Mouse (Mus musculus) embryonic facial prominence, embryonic 11.5 days (tissue): ENCODE results near the gene Nlk. TPM values are rescaled to one million over a fixed set of nuclear protein-coding genes. Genes with fewer than 3 reads are reported as not detected.

Experiments
- ATAC-seq: fragments of 200-750 bp; cut with Nextera tagmentation; replicated peaks from 2 replicates; pipeline ENCODE4 v1.8.0; 2017; ENCODE audit warnings: low read depth; ENCODE audit not compliant: insufficient number of reproducible peaks, low FRiP score, low TSS enrichment
- DNase-seq: peaks from one replicate; pipeline ENCODE4 v3.0.0-alpha.2; 2015; ENCODE audit warnings: low spot score
- H3K27ac ChIP-seq: fragments of 300-500 bp; sonication (generic); replicated peaks from 2 replicates; pipeline ENCODE4 v1.5.1; 2014; ENCODE audit warnings: mild to moderate bottlenecking, low read depth, low read length, control low read depth
- H3K27me3 ChIP-seq: fragments of 300-500 bp; sonication (generic); 2 replicates; pipeline ENCODE4 v1.6.1; 2014; ENCODE audit warnings: mild to moderate bottlenecking, low read length, moderate library complexity, mixed read lengths; ENCODE audit not compliant: control insufficient read depth, insufficient read depth
- H3K36me3 ChIP-seq: fragments of 300-500 bp; sonication (generic); replicated peaks from 2 replicates; pipeline ENCODE4 v1.6.1; 2014; ENCODE audit warnings: low read depth, mild to moderate bottlenecking, low read length, moderate library complexity, mixed read lengths; ENCODE audit not compliant: control insufficient read depth, insufficient read depth
- H3K4me1 ChIP-seq: fragments of 300-500 bp; sonication (generic); 2 replicates; pipeline ENCODE4 v1.6.1; 2014; ENCODE audit warnings: low read length, mixed read lengths; ENCODE audit not compliant: control insufficient read depth, insufficient read depth
- H3K4me2 ChIP-seq: fragments of 300-500 bp; sonication (generic); 2 replicates; pipeline ENCODE4 v1.6.1; 2014; ENCODE audit warnings: low read depth, mild to moderate bottlenecking, control low read depth, low read length, moderate library complexity
- H3K4me3 ChIP-seq: fragments of 300-500 bp; sonication (generic); 2 replicates; pipeline ENCODE4 v1.5.1; 2014; ENCODE audit warnings: low read depth, low read length, control low read depth
- H3K9ac ChIP-seq: fragments of 300-500 bp; sonication (generic); replicated peaks from 2 replicates; pipeline ENCODE4 v1.6.1; 2014; ENCODE audit warnings: mild to moderate bottlenecking, control low read depth, low read length
- H3K9me3 ChIP-seq: fragments of 300-500 bp; sonication (generic); replicated peaks from 2 replicates; pipeline ENCODE4 v1.6.1; 2016; ENCODE audit warnings: mild to moderate bottlenecking, low read length, inconsistent platforms, mixed read lengths; ENCODE audit not compliant: control insufficient read depth
- WGBS: fragments of 180-500 bp; shearing (Covaris S2); extraction: QIAGEN DNeasy Blood & Tissue Kit; methylation state at CpG from one replicate; pipeline ENCODE4 v1.1.7; 2014; 5-methylcytosine and 5-hydroxymethylcytosine counted together
- polyA plus RNA-seq: library from polyadenylated mRNA; unstranded; fragments of >200 nt; fragmentation: Nextera tagmentation; extraction: Ambion mirVana; gene quantifications from 2 replicates; pipeline ENCODE4 v1.2.1, GENCODE M21; 2014

Nlk gene
- polyA plus RNA-seq, 1 experiment from 2014 or later: 22.8 TPM

DNA sequence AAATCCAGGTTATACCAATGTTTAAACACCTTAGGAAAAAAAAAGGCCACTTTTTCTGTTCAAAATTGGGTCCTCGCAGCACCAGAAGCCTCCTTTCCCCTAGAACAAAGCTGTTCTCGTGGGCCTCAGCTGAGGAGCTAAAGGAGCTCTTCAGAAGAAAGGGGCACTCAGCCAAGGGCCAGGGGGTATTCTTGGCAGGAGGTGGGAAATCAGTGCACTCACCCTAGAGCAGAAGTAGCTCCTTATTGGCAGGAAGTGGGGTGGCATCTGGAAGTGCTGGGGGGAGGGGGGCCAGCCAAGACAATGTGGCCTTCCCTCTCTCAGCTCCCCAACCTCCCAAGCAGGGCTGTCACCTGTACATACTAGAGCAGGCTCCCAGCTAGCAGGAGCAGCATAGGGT is 172.3 kb downstream of the Nlk start:
- no peak overlapping the region for H3K4me3 ChIP-seq
- WGBS: 90% methylated on average over 2 of the region's 2 CpGs
- no peak overlapping the region for H3K4me2 ChIP-seq
- no peaks in the 10 kb centered on the region for H3K27me3 ChIP-seq
- no peaks in the 10 kb centered on the region for H3K9me3 ChIP-seq
- DNase-seq: no peak
- no peak overlapping the region for H3K9ac ChIP-seq
- ATAC-seq: no peak
- H3K4me1 ChIP-seq: no peaks in the 10 kb centered on the region
- H3K36me3 ChIP-seq: peaks cover 23% of the 10 kb centered on the region
- no peak overlapping the region for H3K27ac ChIP-seq

DNA sequence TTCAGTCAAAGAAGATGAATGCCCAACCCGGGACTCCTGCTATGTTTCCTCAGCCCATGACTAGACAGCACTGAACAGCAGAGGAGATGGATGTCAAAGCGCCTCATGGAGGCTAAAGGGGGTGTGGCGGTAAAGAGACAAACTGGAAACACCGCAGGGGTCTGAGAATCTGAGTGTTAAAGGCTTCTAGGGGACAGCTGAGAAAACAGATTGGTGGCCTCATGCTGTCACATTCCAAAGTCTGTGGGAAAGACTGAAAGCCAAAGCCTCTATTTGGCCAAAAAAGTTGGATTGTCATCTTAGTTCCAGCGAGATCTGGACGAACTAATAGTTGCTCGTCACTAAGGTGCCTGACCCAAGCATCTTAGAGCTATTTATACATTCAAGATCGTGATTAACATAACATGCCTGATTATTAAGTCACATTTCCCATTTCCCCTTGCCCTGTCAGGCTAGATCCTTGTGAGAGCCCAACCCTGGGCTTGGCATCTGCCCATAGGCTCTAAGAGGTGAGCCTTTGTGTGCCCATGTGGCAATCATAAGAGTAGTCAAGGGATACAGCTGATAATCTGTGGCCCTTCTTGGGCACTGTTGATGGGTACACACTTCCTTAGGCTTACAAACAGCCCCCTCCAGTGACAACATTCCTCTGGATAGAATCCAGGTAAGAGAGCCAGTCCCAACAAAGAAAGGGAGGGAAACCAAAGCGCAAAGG is 173.8 kb downstream of the Nlk start:
- H3K27ac ChIP-seq: no peak overlapping the region
- no peaks in the 10 kb centered on the region for H3K4me1 ChIP-seq
- 81% methylated on average over 9 of the region's 9 CpGs for WGBS
- DNase-seq (no peak), ATAC-seq (no peak)
- no peaks in the 10 kb centered on the region for H3K9me3 ChIP-seq
- no peaks in the 10 kb centered on the region for H3K27me3 ChIP-seq
- H3K36me3 ChIP-seq: peaks cover 25% of the 10 kb centered on the region
- H3K9ac ChIP-seq: no peak overlapping the region
- H3K4me3 ChIP-seq: no peak overlapping the region
- no peak overlapping the region for H3K4me2 ChIP-seq

DNA sequence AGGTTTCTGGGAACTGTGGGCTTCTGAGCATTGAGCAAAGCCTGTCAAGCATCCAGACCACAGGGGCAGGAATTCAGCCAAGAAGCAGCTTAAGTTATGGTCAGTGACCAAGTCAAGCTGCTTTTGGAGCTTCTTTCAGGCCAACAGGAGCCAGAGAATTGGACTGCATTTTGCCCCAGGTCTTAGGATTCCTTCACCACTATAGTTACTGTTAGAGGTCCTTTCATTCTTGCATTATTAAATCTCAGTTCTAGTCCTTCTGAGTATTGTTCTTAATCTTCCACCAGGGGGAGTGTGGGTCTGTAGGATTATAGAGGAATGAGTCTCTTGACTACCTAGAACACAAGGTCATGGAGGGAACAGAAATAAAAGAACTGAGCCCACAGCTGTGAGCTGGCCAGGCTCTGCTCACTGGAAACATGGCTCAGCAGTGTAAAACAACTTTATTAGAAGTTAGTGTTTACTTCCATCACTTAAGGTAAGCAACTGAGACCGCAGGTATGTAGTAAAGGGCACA is 174.6 kb downstream of the Nlk start:
- H3K9me3 ChIP-seq: no peaks in the 10 kb centered on the region
- H3K27ac ChIP-seq: no peak overlapping the region
- no peak overlapping the region for H3K4me3 ChIP-seq
- H3K4me1 ChIP-seq: no peaks in the 10 kb centered on the region
- H3K36me3 ChIP-seq: peaks cover 19% of the 10 kb centered on the region
- no peak for DNase-seq
- 89% methylated on average over 1 of the region's 1 CpGs for WGBS
- H3K27me3 ChIP-seq: no peaks in the 10 kb centered on the region
- no peak overlapping the region for H3K9ac ChIP-seq
- ATAC-seq: no peak
- H3K4me2 ChIP-seq: no peak overlapping the region

DNA sequence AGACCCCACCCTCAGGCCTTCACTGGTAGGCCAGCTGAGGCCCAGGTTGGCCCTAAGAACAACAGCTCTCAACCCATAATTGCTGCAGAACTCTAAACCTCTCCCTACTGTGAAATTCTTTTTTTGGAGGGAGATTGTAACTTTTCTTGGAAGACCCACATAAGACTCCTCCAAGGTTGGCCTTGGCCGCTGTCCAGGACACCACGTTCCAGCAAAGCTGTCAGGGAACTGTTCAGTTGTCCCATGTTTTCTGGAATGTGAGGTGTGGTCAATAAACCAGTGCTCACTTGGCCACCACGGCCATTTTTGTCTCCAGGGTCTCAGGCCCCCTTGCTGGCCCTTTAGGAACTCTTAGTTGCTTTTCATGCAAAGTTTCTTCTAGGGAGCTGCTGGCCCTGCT is 175.3 kb downstream of the Nlk start:
- H3K27ac ChIP-seq: no peak overlapping the region
- no peak for ATAC-seq
- no peak overlapping the region for H3K9ac ChIP-seq
- no peak overlapping the region for H3K4me3 ChIP-seq
- no peaks in the 10 kb centered on the region for H3K4me1 ChIP-seq
- H3K27me3 ChIP-seq: no peaks in the 10 kb centered on the region
- no peak for DNase-seq
- H3K9me3 ChIP-seq: no peaks in the 10 kb centered on the region
- peaks cover 19% of the 10 kb centered on the region for H3K36me3 ChIP-seq
- 89% methylated on average over 3 of the region's 3 CpGs for WGBS
- H3K4me2 ChIP-seq: no peak overlapping the region

DNA sequence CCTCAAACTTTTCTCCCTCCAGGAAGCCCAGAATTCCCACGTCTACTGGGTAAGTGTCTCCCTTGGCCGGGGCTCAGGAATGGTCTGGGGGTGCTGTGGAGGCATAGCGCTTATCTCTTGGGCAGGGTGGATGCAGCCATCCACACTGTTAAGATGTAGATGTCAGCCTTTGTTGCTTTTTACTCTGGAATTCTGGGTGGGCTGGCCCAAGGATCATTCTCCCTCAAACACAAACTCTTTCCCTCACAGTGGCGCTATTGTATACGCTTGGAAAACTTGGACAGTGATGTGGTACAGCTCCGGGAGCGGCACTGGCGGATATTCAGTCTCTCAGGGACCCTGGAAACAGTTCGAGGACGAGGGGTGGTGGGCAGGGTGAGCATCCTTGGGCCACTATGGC is 178.2 kb downstream of the Nlk start:
- no peaks in the 10 kb centered on the region for H3K27me3 ChIP-seq
- H3K27ac ChIP-seq: no peak overlapping the region
- H3K9me3 ChIP-seq: no peaks in the 10 kb centered on the region
- no peak overlapping the region for H3K4me2 ChIP-seq
- ATAC-seq (no peak), DNase-seq (no peak)
- H3K4me3 ChIP-seq: no peak overlapping the region
- no peak overlapping the region for H3K9ac ChIP-seq
- H3K36me3 ChIP-seq: peaks cover 15% of the 10 kb centered on the region
- no peaks in the 10 kb centered on the region for H3K4me1 ChIP-seq
- WGBS: 94% methylated on average over 10 of the region's 10 CpGs

Other genes with a start within 250 kb of the Nlk start
- 13.0 and 14.9 TPM in 2 replicates for gene Slc46a1, start 231.7 kb downstream of the Nlk start, polyA plus RNA-seq
- 4.1 and 4.7 TPM in 2 replicates for gene Sarm1, start 199.6 kb downstream of the Nlk start, polyA plus RNA-seq
- gene Vtn, start 198.3 kb downstream of the Nlk start, polyA plus RNA-seq: 24.8 and 30.4 TPM in 2 replicates
- not detected in 2 replicates for gene Sebox, start 193.9 kb downstream of the Nlk start, polyA plus RNA-seq
- 66.4 and 70.1 TPM in 2 replicates for gene Tmem199, start 185.2 kb downstream of the Nlk start, polyA plus RNA-seq
- gene Poldip2, start 185.2 kb downstream of the Nlk start, polyA plus RNA-seq: 159 and 161 TPM in 2 replicates
- gene Tnfaip1, start 161.0 kb downstream of the Nlk start, polyA plus RNA-seq: 91.6 and 91.9 TPM in 2 replicates
- gene Ift20, start 161.0 kb downstream of the Nlk start, polyA plus RNA-seq: 125 and 138 TPM in 2 replicates
- gene Tmem97, start 146.6 kb downstream of the Nlk start, polyA plus RNA-seq: 73.7 and 76.3 TPM in 2 replicates
- 44.4 TPM in 2 replicates for gene Ccnq, start 54.4 kb upstream of the Nlk start, polyA plus RNA-seq
- gene Lyrm9, start 129.2 kb upstream of the Nlk start, polyA plus RNA-seq: 12.4 and 14.2 TPM in 2 replicates
- gene Nos2, start 223.4 kb upstream of the Nlk start, polyA plus RNA-seq: 0.49 and 1.0 TPM in 2 replicates